Mouse (Mus musculus) c-Kit-negative CD71-positive TER-119-positive erythroid progenitor cells, embryonic 14.5 days (primary cell): ENCODE results near the gene Fstl4.

Source experiments
- DNase-seq: peaks from one replicate; pipeline ENCODE4 v3.0.0-alpha.2; 2013; ENCODE audit warnings: low read depth, low spot score

Fstl4 gene

GRCm38 (mm10) chr11:52764461-52764893, at the start of gene Fstl4:
TSS of gene Fstl4 (plus strand) at chr11:52764634.
- no peak for DNase-seq

- DNase-seq = no peak
Observed at GRCm38 (mm10) chr11:52718570-52718969, 45.9 kb upstream of the Fstl4 start.

GRCm38 (mm10) chr11:52721087-52721486, 43.3 kb upstream of the Fstl4 start:
- no peak for DNase-seq

GRCm38 (mm10) chr11:52722706-52723105, 41.7 kb upstream of the Fstl4 start:
- DNase-seq = no peak

- peak; percentile 1 for DNase-seq
Observed at GRCm38 (mm10) chr11:52726001-52726400, 38.4 kb upstream of the Fstl4 start.

- DNase-seq = no peak
Observed at GRCm38 (mm10) chr11:52728479-52728878, 36.0 kb upstream of the Fstl4 start.

GRCm38 (mm10) chr11:52729890-52730289, 34.5 kb upstream of the Fstl4 start:
- no peak for DNase-seq

- no peak for DNase-seq
Observed at GRCm38 (mm10) chr11:52731979-52732378, 32.5 kb upstream of the Fstl4 start.

GRCm38 (mm10) chr11:52734493-52735195, 29.8 kb upstream of the Fstl4 start:
- DNase-seq = no peak

- no peak for DNase-seq
Observed at GRCm38 (mm10) chr11:52739187-52739586, 25.2 kb upstream of the Fstl4 start.

GRCm38 (mm10) chr11:52740466-52740865, 24.0 kb upstream of the Fstl4 start:
- no peak for DNase-seq

GRCm38 (mm10) chr11:52743956-52744355, 20.5 kb upstream of the Fstl4 start:
- DNase-seq = no peak

- DNase-seq = no peak
Observed at GRCm38 (mm10) chr11:52744593-52745450, 19.6 kb upstream of the Fstl4 start.

- DNase-seq = no peak
Observed at GRCm38 (mm10) chr11:52747206-52747605, 17.2 kb upstream of the Fstl4 start.

GRCm38 (mm10) chr11:52747766-52748456, 16.5 kb upstream of the Fstl4 start:
- DNase-seq = no peak

GRCm38 (mm10) chr11:52749988-52750387, 14.4 kb upstream of the Fstl4 start:
- DNase-seq = no peak

GRCm38 (mm10) chr11:52752524-52752923, 11.9 kb upstream of the Fstl4 start:
- DNase-seq = no peak

GRCm38 (mm10) chr11:52753261-52753660, 11.2 kb upstream of the Fstl4 start:
- DNase-seq = no peak

GRCm38 (mm10) chr11:52761800-52762199, 2.6 kb upstream of the Fstl4 start:
- DNase-seq = no peak

GRCm38 (mm10) chr11:52764894-52765677, 652 bp downstream of the Fstl4 start:
- DNase-seq = no peak

GRCm38 (mm10) chr11:52765678-52766254, 1.3 kb downstream of the Fstl4 start:
- no peak for DNase-seq
